Mouse (Mus musculus): ENCODE data around the gene C77080.

- TF ChIP-seq EP300 (optimal IDR thresholded peaks at IDR 0.05) (no peak), CTCF (IDR thresholded peaks at IDR 0.05; ENCODE audit: low read depth) (no peak)
These were observed 34.0 kb upstream of the C77080 start for GRCm38 (mm10) chr4:129295188-129295587.
